Mouse (Mus musculus): ENCODE data around the gene A430033K04Rik. TPM values are rescaled to one million over a fixed set of nuclear protein-coding genes. Genes with fewer than 3 reads are reported as not detected.

The A430033K04Rik gene
- polyA plus RNA-seq, 1 experiment from 2014 or later, result 14.0 TPM

GRCm38 (mm10) chr5:138636486-138636885 is 13.8 kb downstream of the A430033K04Rik start:
- peaks cover 35% of the 10 kb centered on the region for H3K36me3 ChIP-seq (ENCODE audit: insufficient read depth)
- DNase-seq, result no peak
- no peaks in the 10 kb centered on the region for H3K4me1 ChIP-seq (ENCODE audit: insufficient read depth)
- H3K4me3 ChIP-seq (ENCODE audit: low read depth, low read length), result no peak overlapping the region
- no peak overlapping the region for H3K9ac ChIP-seq
- no peak for TF ChIP-seq CTCF (IDR thresholded peaks at IDR 0.05; ENCODE audit: low read depth)
- no peaks in the 10 kb centered on the region for H3K9me3 ChIP-seq (ENCODE audit: low read depth, low read length)
- H3K27ac ChIP-seq (ENCODE audit: low read depth), result no peak overlapping the region
- 92% methylated on average over 2 of the region's 2 CpGs for WGBS
- H3K4me2 ChIP-seq, result no peak overlapping the region
- ATAC-seq (ENCODE audit: insufficient read depth), result no peak
- H3K27me3 ChIP-seq (ENCODE audit: insufficient read depth, low read length), result no peaks in the 10 kb centered on the region

DNA sequence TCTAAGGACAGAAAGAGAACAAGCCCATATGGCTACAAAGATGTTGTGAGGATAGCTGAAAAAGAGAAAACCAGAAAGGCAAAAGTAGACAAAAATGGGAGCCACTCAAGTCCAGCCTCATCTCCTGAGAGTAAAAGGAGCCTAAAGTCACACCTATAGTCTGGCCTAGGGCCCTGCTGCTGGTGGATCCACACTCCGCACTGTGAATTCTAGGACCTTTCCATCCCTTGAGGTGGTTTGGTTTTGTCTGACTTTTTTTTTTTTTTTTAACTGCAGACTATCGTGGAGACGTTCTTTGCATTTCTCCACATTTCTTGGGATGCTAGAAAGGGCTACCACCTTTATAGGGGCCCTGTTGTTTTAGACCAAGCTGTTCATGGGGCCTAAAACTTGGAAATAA is 18.4 kb downstream of the A430033K04Rik start:
- Histone ChIP-seq H3K27ac (ENCODE audit: low read depth) (no peak overlapping the region), H3K4me3 (ENCODE audit: low read depth, low read length) (no peak overlapping the region), H3K4me1 (ENCODE audit: insufficient read depth) (no peaks in the 10 kb centered on the region), H3K9me3 (ENCODE audit: low read depth, low read length) (no peaks in the 10 kb centered on the region), H3K36me3 (ENCODE audit: insufficient read depth) (peaks cover 47% of the 10 kb centered on the region), H3K9ac (no peak overlapping the region), H3K4me2 (no peak overlapping the region), H3K27me3 (ENCODE audit: insufficient read depth, low read length) (no peaks in the 10 kb centered on the region)
- WGBS, result 94% methylated on average over 3 of the region's 3 CpGs
- TF ChIP-seq CTCF (IDR thresholded peaks at IDR 0.05; ENCODE audit: low read depth), result no peak
- ATAC-seq (ENCODE audit: insufficient read depth), result no peak
- no peak for DNase-seq

- Histone ChIP-seq H3K9ac (no peak overlapping the region), H3K4me2 (no peak overlapping the region), H3K4me3 (ENCODE audit: low read depth, low read length) (no peak overlapping the region), H3K36me3 (ENCODE audit: insufficient read depth) (peaks cover 53% of the 10 kb centered on the region), H3K27ac (ENCODE audit: low read depth) (no peak overlapping the region), H3K27me3 (ENCODE audit: insufficient read depth, low read length) (no peaks in the 10 kb centered on the region), H3K4me1 (ENCODE audit: insufficient read depth) (no peaks in the 10 kb centered on the region), H3K9me3 (ENCODE audit: low read depth, low read length) (no peaks in the 10 kb centered on the region)
- no peak for TF ChIP-seq CTCF (IDR thresholded peaks at IDR 0.05; ENCODE audit: low read depth)
- DNase-seq (no peak), ATAC-seq (ENCODE audit: insufficient read depth) (no peak)
- WGBS, result 87% methylated on average over 3 of the region's 3 CpGs
Measured at GRCm38 (mm10) chr5:138641761-138642160, 19.1 kb downstream of the A430033K04Rik start.

- ATAC-seq (ENCODE audit: insufficient read depth) (no peak), DNase-seq (no peak)
- no peak overlapping the region for H3K4me3 ChIP-seq (ENCODE audit: low read depth, low read length)
- no peaks in the 10 kb centered on the region for H3K4me1 ChIP-seq (ENCODE audit: insufficient read depth)
- H3K9me3 ChIP-seq (ENCODE audit: low read depth, low read length), result no peaks in the 10 kb centered on the region
- no peak overlapping the region for H3K27ac ChIP-seq (ENCODE audit: low read depth)
- H3K4me2 ChIP-seq, result no peak overlapping the region
- no peak for TF ChIP-seq CTCF (IDR thresholded peaks at IDR 0.05; ENCODE audit: low read depth)
- WGBS, result 96% methylated on average over 1 of the region's 1 CpGs
- peaks cover 17% of the 10 kb centered on the region for H3K36me3 ChIP-seq (ENCODE audit: insufficient read depth)
- no peak overlapping the region for H3K9ac ChIP-seq
- H3K27me3 ChIP-seq (ENCODE audit: insufficient read depth, low read length), result no peaks in the 10 kb centered on the region
Measured at GRCm38 (mm10) chr5:138652911-138653310, 30.3 kb downstream of the A430033K04Rik start.

GRCm38 (mm10) chr5:138656477-138657156 is 34.0 kb downstream of the A430033K04Rik start:
- DNase-seq (peak; percentile 85), ATAC-seq (ENCODE audit: insufficient read depth) (peak; percentile 74; the same call in 1 of the 2 replicates)
- TF ChIP-seq CTCF (IDR thresholded peaks at IDR 0.05; ENCODE audit: low read depth), result peak; percentile 80
- no peaks in the 10 kb centered on the region for H3K27me3 ChIP-seq (ENCODE audit: insufficient read depth, low read length)
- no peak overlapping the region for H3K27ac ChIP-seq (ENCODE audit: low read depth)
- H3K9ac ChIP-seq, result no peak overlapping the region
- H3K9me3 ChIP-seq (ENCODE audit: low read depth, low read length), result no peaks in the 10 kb centered on the region
- no peak overlapping the region for H3K4me3 ChIP-seq (ENCODE audit: low read depth, low read length)
- no peaks in the 10 kb centered on the region for H3K4me1 ChIP-seq (ENCODE audit: insufficient read depth)
- no peak overlapping the region for H3K4me2 ChIP-seq
- 17% methylated on average over 2 of the region's 2 CpGs for WGBS
- 0 out of 2 replicates have a peak, but pooled peaks cover 3% of the 10 kb centered on the region for H3K36me3 ChIP-seq (ENCODE audit: insufficient read depth)

- no peaks in the 10 kb centered on the region for H3K9me3 ChIP-seq (ENCODE audit: low read depth, low read length)
- no peak for TF ChIP-seq CTCF (IDR thresholded peaks at IDR 0.05; ENCODE audit: low read depth)
- H3K4me3 ChIP-seq (ENCODE audit: low read depth, low read length), result no peak overlapping the region
- no peak for DNase-seq
- 0 out of 2 replicates have a peak, but pooled peaks cover 3% of the 10 kb centered on the region for H3K36me3 ChIP-seq (ENCODE audit: insufficient read depth)
- WGBS, result 89% methylated on average over 3 of the region's 3 CpGs
- no peaks in the 10 kb centered on the region for H3K4me1 ChIP-seq (ENCODE audit: insufficient read depth)
- no peak overlapping the region for H3K9ac ChIP-seq
- no peaks in the 10 kb centered on the region for H3K27me3 ChIP-seq (ENCODE audit: insufficient read depth, low read length)
- no peak overlapping the region for H3K27ac ChIP-seq (ENCODE audit: low read depth)
- no peak for ATAC-seq (ENCODE audit: insufficient read depth)
- no peak overlapping the region for H3K4me2 ChIP-seq
Measured at GRCm38 (mm10) chr5:138657407-138657806, 34.7 kb downstream of the A430033K04Rik start.

GRCm38 (mm10) chr5:138657854-138658253 is 35.2 kb downstream of the A430033K04Rik start:
- Histone ChIP-seq H3K4me2 (no peak overlapping the region), H3K4me1 (ENCODE audit: insufficient read depth) (no peaks in the 10 kb centered on the region), H3K9ac (no peak overlapping the region), H3K36me3 (ENCODE audit: insufficient read depth) (0 out of 2 replicates have a peak, but pooled peaks cover 2% of the 10 kb centered on the region), H3K27ac (ENCODE audit: low read depth) (no peak overlapping the region), H3K27me3 (ENCODE audit: insufficient read depth, low read length) (no peaks in the 10 kb centered on the region), H3K9me3 (ENCODE audit: low read depth, low read length) (no peaks in the 10 kb centered on the region), H3K4me3 (ENCODE audit: low read depth, low read length) (no peak overlapping the region)
- DNase-seq (peak; percentile 81), ATAC-seq (ENCODE audit: insufficient read depth) (peak; percentile 69; the same call in 1 of the 2 replicates)
- peak; percentile 78 for TF ChIP-seq CTCF (IDR thresholded peaks at IDR 0.05; ENCODE audit: low read depth)
- WGBS, result 29% methylated on average over 6 of the region's 6 CpGs

All from lung, embryonic 14.5 days (tissue).